Mouse (Mus musculus) MEL (cell line): ENCODE measurements around the gene Ccar1.

Experiments
- MAX ChIP-seq: IDR thresholded peaks from 2 replicates; pipeline ENCODE4 v1.6.1; 2011; ENCODE audit warnings: low read length, improper control_type of control experiment
- POLR2AphosphoS2 ChIP-seq: IDR thresholded peaks from 2 replicates; pipeline ENCODE4 v1.6.1; 2011; ENCODE audit warnings: low read length, improper control_type of control experiment

DNA sequence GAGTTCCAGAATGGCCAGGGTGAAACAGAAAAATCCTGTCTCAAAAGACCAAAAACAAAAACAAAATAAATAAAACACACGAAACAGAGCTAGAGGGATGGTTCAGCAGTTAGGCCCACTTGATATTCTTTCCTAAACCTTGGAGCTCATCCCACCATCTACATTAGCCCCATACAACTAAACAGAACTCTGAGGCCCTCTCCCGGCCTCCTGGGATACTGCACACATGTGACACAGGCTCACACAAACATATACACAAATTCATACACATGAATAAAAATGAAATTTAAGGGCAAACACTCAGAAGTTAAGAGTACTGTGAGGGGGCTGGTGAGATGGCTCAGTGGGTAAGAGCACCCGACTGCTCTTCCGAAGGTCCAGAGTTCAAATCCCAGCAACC, 2.1 kb upstream of the Ccar1 start:
- TF ChIP-seq POLR2AphosphoS2 (no peak), MAX (no peak)
